Mouse (Mus musculus): Measurements from ENCODE around the gene Banp. TPM values are rescaled to one million over a fixed set of nuclear protein-coding genes. Genes with fewer than 3 reads are reported as not detected.

The Banp gene
- polyA plus RNA-seq, 1 experiment from 2014 or later, result 34.1 TPM

DNA sequence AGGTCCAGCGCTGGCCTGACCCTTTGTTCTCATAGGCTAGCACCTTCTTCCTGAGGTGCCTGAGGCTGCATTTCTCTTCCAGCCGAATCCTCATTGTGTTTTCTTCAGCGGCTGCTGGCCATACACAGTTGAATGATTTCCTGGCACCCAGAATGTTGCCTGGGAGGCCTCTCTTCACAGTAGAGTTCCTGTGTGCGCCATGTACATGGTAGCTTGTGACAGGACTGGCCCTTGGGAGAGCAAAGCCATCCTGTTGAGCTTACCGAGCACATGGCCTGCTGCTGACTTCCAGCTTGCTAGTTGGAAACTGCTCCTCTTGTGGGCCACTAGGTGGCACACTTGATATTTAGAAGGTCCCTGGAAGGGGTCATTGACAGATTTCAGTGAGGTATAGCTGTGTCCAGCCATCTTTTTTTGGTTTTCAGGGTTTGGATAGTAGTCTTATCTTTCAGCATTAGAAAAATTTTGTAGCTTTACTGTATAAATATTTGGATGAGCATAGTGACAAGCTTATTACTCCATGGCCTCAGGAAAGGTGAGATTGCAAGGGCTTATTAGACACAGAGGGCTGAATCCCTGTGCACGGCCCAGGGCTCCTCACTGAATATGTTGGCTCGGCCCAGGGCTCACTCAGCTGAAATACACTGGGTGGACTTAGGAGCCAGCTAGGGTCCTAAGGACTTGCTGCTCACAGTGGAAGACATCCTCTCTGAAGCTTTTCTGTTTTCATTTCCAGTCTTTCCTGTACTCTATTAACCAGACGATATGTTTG, 28.5 kb downstream of the Banp start:
- H3K36me3 ChIP-seq, result peaks cover 43% of the 10 kb centered on the region
- H3K9ac ChIP-seq, result no peak overlapping the region
- H3K27me3 ChIP-seq (replicated peaks), result no peaks in the 10 kb centered on the region
- no peak overlapping the region for H3K27ac ChIP-seq
- 0 out of 2 replicates have a peak, but pooled peaks have one; percentile 31 for ATAC-seq
- WGBS, result 70% methylated on average over 8 of the region's 8 CpGs
- no peak overlapping the region for H3K4me3 ChIP-seq (replicated peaks)
- H3K4me2 ChIP-seq (replicated peaks), result no peak overlapping the region
- no peaks in the 10 kb centered on the region for H3K9me3 ChIP-seq
- H3K4me1 ChIP-seq (replicated peaks), result no peaks in the 10 kb centered on the region

DNA sequence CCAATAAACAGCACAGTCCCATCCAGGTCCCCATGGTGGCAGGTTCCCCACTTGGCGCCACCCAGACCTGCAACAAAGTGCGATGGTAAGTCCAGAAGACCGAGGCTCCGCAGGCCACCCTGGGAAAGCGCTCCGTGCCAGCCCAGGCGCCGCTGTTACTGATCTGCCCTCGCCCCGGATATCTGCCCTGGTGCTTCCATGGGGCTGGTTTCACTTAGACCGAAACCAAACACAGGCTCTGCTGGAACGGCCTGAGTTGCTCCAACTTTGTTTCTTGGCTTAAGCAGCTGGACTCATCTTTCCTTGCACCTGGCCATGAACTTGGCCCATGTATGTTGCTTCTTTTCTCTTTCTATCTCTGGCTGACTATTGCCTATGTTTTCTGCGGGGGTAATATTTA, 29.1 kb downstream of the Banp start:
- WGBS, result 93% methylated on average over 13 of the region's 13 CpGs

DNA sequence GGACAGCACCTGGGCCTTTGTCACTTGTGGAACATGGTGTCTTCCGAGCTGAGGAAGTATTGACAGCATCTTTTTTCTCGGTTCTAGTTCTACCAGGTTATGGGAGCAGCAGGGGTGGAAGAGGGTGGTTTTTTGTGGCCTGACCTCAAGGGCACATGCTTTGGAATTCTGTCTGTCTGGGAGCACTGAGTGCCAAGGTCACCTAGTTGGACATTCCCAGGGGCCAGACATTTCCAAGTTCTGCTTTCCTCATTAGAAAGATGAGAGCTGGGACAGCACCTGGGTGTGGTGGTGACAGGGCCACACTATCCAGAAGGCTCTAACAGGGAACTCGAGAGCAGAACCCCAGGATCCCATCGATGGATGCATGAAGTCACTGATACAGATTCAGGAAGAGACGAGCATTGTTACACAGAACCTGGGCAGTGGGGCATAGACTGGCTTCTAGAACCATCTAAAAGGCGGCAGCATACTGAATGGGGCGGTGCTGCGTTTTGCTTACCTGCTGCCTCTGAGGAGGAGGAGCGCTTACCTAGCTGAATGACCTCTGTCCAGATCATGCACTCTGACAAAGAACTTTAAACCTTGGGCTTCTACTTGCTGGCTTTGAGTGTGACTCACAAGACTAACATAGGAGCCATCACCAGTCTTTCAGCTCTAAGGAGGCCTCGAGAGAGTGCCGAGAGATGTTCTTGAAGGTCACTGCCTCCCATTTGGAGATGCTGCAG, 31.4 kb downstream of the Banp start:
- no peaks in the 10 kb centered on the region for H3K9me3 ChIP-seq
- H3K9ac ChIP-seq, result no peak overlapping the region
- H3K4me1 ChIP-seq (replicated peaks), result no peaks in the 10 kb centered on the region
- no peaks in the 10 kb centered on the region for H3K27me3 ChIP-seq (replicated peaks)
- H3K27ac ChIP-seq, result no peak overlapping the region
- H3K36me3 ChIP-seq, result peaks cover 36% of the 10 kb centered on the region
- no peak overlapping the region for H3K4me2 ChIP-seq (replicated peaks)
- ATAC-seq, result no peak
- WGBS, result 89% methylated on average over 11 of the region's 11 CpGs
- no peak overlapping the region for H3K4me3 ChIP-seq (replicated peaks)

More for the DNA sequence above, 29.1 kb downstream of the Banp start:
- no peak overlapping the region for H3K4me2 ChIP-seq (replicated peaks)
- H3K36me3 ChIP-seq, result peaks cover 43% of the 10 kb centered on the region
- H3K4me3 ChIP-seq (replicated peaks), result no peak overlapping the region
- H3K4me1 ChIP-seq (replicated peaks), result no peaks in the 10 kb centered on the region
- H3K27ac ChIP-seq, result no peak overlapping the region
- no peaks in the 10 kb centered on the region for H3K9me3 ChIP-seq
- H3K27me3 ChIP-seq (replicated peaks), result no peaks in the 10 kb centered on the region
- H3K9ac ChIP-seq, result no peak overlapping the region
- no peak for ATAC-seq

DNA sequence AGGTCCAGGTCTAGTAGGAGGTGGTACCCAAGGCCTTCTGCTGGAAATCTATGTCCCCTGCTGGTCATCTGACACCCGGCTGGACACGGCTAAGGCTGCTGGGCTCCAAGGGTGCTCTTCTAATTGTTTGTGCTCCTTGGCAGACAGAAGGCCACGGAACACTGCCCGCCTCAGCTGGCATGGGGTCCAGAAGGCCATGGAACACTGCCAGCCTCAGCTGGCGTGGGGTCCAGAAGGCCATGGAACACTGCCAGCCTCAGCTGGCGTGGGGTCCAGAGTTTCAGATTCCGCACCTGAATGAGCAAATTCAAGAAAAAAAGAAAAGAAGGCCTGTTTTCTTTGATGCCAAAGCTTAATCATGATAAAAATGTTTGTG, 32.0 kb downstream of the Banp start:
- H3K4me2 ChIP-seq (replicated peaks), result no peak overlapping the region
- H3K4me3 ChIP-seq (replicated peaks), result no peak overlapping the region
- ATAC-seq, result no peak
- no peaks in the 10 kb centered on the region for H3K4me1 ChIP-seq (replicated peaks)
- no peak overlapping the region for H3K9ac ChIP-seq
- H3K36me3 ChIP-seq, result peaks cover 31% of the 10 kb centered on the region
- no peaks in the 10 kb centered on the region for H3K27me3 ChIP-seq (replicated peaks)
- no peak overlapping the region for H3K27ac ChIP-seq
- 90% methylated on average over 7 of the region's 7 CpGs for WGBS
- H3K9me3 ChIP-seq, result no peaks in the 10 kb centered on the region

DNA sequence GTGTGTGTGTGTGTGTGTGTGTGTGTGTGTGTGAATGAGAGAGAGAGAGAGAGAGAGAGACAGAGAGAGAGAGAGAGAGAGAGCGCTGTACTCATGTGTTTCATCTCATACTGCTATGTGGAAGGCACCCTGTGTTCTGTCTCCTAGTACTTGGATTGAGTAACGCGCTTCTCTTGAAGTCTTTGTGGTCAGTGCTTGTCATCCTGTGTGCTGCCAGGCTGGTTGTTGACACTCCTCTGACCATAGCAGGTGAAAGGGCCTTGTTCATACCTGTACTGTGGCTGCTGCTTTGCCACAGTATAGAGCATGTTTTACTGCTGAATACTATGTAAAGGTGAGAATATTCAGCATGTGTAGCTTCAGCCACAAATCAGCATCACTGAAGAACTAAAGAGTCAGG, 36.1 kb downstream of the Banp start:
- H3K27me3 ChIP-seq (replicated peaks), result no peaks in the 10 kb centered on the region
- H3K4me3 ChIP-seq (replicated peaks), result no peak overlapping the region
- no peak overlapping the region for H3K9ac ChIP-seq
- WGBS, result 88% methylated on average over 3 of the region's 3 CpGs
- no peak for ATAC-seq
- H3K9me3 ChIP-seq, result no peaks in the 10 kb centered on the region
- no peak overlapping the region for H3K27ac ChIP-seq
- H3K36me3 ChIP-seq, result peaks cover 34% of the 10 kb centered on the region
- no peaks in the 10 kb centered on the region for H3K4me1 ChIP-seq (replicated peaks)
- no peak overlapping the region for H3K4me2 ChIP-seq (replicated peaks)

DNA sequence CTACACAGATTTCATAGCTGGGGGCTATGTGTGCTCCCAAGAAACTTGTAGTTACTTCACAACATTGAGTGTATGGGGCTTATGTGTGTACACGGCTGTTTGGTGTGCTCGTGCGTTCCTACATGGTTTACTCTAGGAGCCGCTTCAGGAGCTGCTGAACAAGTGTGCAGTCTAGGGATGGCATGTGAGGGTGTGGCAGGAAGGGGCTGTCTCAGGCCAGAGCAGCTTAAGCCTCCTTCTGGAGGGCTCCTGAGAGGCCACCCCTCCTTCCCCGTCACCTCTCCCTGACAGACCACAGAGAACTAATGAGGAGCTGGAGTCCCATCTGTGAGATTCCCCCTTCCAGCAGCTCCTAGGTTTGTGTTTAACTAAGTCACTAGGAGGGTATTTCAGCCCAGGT, 38.3 kb downstream of the Banp start:
- Histone ChIP-seq H3K36me3 (peaks cover 29% of the 10 kb centered on the region), H3K27me3 (replicated peaks) (no peaks in the 10 kb centered on the region), H3K4me1 (replicated peaks) (no peaks in the 10 kb centered on the region), H3K9ac (no peak overlapping the region), H3K4me3 (replicated peaks) (no peak overlapping the region), H3K27ac (no peak overlapping the region), H3K9me3 (no peaks in the 10 kb centered on the region), H3K4me2 (replicated peaks) (no peak overlapping the region)
- no peak for ATAC-seq
- WGBS, result 80% methylated on average over 5 of the region's 5 CpGs

DNA sequence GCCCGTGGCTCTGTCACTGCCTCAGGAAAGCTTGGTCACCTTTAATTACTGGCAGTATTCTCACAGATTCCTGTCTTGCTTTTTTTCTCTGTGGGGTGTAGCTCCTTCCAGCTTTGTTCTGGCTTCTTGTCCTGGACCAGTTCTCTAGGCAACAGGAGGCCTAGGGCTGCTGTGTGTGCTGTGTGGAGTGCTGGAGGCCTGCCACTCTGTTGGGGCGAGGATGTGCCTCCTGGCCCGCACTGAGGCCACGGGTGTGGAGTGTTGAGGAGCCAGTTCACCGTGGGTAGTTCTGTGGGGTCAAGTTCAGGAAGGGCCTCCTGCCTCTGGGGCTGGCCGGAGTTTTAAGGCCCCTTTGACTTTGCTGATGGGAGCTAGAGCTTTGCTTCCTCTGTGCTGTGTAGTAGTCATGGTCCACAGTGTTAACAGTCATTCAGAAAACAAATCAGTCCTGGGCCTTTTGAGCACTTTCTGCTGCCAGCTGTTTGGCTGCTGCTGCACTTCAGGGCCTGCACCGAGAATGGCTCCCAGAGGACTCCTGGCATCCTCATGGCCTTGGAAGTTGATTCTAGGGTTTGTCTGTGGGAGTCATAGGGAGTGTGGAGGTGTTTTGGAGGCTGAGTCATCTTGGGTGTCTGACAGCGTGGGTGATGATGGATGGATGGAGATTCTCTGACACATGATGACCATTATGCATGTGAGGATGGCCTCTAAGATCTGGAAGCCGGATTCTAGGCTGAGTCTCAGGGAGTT, 41.1 kb downstream of the Banp start:
- no peak for ATAC-seq
- Histone ChIP-seq H3K9ac (no peak overlapping the region), H3K36me3 (peaks cover 26% of the 10 kb centered on the region), H3K4me1 (replicated peaks) (no peaks in the 10 kb centered on the region), H3K27me3 (replicated peaks) (no peaks in the 10 kb centered on the region), H3K4me3 (replicated peaks) (no peak overlapping the region), H3K27ac (no peak overlapping the region), H3K4me2 (replicated peaks) (no peak overlapping the region), H3K9me3 (no peaks in the 10 kb centered on the region)
- WGBS, result 91% methylated on average over 9 of the region's 9 CpGs

DNA sequence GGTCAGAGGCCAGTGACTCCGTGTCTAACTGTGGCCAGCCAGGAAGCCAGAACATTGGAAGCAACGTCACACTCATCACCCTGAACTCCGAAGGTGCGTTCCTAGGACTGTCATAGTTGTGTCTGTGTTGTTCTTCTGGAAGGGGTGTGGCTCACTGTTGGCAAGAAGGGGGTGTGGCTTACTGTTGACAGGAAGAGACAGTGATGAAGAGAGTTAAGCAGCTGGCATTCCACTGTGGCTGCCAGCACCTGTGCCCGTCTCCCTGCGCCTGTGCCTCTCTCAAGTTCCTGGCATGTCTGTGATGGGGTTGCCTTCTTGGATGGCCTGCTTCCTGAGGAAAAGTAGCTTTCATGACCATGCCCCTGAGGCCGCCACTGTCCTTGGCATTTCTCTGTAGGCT, 42.1 kb downstream of the Banp start:
- Histone ChIP-seq H3K4me3 (replicated peaks) (no peak overlapping the region), H3K27ac (no peak overlapping the region), H3K9me3 (no peaks in the 10 kb centered on the region), H3K9ac (no peak overlapping the region), H3K36me3 (peaks cover 23% of the 10 kb centered on the region), H3K27me3 (replicated peaks) (no peaks in the 10 kb centered on the region), H3K4me2 (replicated peaks) (no peak overlapping the region), H3K4me1 (replicated peaks) (no peaks in the 10 kb centered on the region)
- no peak for ATAC-seq
- 80% methylated on average over 7 of the region's 7 CpGs for WGBS

DNA sequence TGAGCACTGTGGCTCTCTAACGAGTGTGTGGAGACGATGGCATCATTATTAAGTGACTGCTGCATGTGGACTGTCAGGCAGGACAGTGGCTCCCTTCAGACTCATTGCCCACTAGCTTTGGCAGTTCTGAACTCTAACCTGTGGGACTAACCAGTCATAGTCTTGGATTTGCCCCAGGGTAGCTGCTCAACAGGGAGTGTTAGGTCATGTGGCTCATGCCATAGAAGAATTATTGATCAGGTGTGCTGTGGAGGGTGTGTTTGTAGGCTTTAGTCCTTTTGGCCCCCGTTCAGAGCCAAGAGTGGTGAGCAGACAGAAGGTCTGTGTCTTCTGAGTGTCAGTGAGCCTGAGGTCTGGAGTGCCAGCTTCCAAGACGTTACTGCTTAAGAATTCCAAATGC, 43.4 kb downstream of the Banp start:
- no peak overlapping the region for H3K4me2 ChIP-seq (replicated peaks)
- H3K27me3 ChIP-seq (replicated peaks), result no peaks in the 10 kb centered on the region
- H3K9ac ChIP-seq, result no peak overlapping the region
- WGBS, result 75% methylated on average over 4 of the region's 4 CpGs
- H3K4me3 ChIP-seq (replicated peaks), result no peak overlapping the region
- no peak overlapping the region for H3K27ac ChIP-seq
- no peak for ATAC-seq
- H3K4me1 ChIP-seq (replicated peaks), result no peaks in the 10 kb centered on the region
- H3K36me3 ChIP-seq, result peaks cover 29% of the 10 kb centered on the region
- no peaks in the 10 kb centered on the region for H3K9me3 ChIP-seq

DNA sequence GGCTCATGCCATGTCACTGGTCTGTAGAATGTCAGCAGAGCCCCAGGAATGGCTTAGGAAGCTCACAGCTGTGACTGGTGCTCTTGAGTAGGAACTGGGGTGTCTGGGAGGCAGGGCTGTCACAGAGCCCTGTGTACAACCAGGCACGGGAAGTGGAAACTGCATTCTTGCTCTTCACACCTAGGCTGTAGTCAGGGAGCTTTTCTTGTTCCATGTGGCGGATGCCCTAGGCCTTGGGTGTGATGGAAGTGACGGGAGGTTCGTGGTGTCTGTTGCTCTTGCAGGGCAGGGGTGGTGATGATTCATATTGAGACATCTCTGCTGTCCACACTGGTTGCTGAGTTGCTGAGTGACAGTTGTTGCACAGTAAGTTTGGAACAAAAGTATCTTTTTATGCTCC, 45.6 kb downstream of the Banp start:
- H3K4me2 ChIP-seq (replicated peaks), result no peak overlapping the region
- H3K27me3 ChIP-seq (replicated peaks), result no peaks in the 10 kb centered on the region
- no peak for ATAC-seq
- H3K4me1 ChIP-seq (replicated peaks), result no peaks in the 10 kb centered on the region
- H3K9ac ChIP-seq, result no peak overlapping the region
- H3K4me3 ChIP-seq (replicated peaks), result no peak overlapping the region
- H3K27ac ChIP-seq, result no peak overlapping the region
- no peaks in the 10 kb centered on the region for H3K9me3 ChIP-seq
- peaks cover 31% of the 10 kb centered on the region for H3K36me3 ChIP-seq
- WGBS, result 72% methylated on average over 4 of the region's 4 CpGs

DNA sequence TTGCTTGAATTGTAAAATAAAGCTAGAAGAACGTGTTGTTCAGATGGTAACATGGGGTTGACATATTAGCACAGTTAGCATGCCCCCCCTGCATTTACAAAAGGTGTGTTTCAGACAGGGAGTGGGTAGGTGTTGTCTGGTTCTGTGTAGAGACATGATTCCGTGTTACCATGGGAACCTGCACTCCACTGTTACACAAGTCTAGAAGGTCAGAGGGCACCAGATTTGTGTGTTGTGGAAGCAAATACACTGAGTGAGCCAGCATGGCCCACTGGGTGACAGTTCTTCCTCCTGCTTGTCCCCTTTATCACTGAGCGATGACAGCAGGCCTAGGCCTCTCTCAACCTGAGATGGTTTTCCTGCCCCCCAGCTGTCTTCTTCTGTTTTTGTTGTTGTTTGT, 46.3 kb downstream of the Banp start:
- no peak overlapping the region for H3K4me2 ChIP-seq (replicated peaks)
- H3K27me3 ChIP-seq (replicated peaks), result no peaks in the 10 kb centered on the region
- H3K9ac ChIP-seq, result no peak overlapping the region
- no peak overlapping the region for H3K27ac ChIP-seq
- no peak for ATAC-seq
- no peaks in the 10 kb centered on the region for H3K9me3 ChIP-seq
- WGBS, result 77% methylated on average over 3 of the region's 3 CpGs
- peaks cover 30% of the 10 kb centered on the region for H3K36me3 ChIP-seq
- H3K4me3 ChIP-seq (replicated peaks), result no peak overlapping the region
- H3K4me1 ChIP-seq (replicated peaks), result no peaks in the 10 kb centered on the region

DNA sequence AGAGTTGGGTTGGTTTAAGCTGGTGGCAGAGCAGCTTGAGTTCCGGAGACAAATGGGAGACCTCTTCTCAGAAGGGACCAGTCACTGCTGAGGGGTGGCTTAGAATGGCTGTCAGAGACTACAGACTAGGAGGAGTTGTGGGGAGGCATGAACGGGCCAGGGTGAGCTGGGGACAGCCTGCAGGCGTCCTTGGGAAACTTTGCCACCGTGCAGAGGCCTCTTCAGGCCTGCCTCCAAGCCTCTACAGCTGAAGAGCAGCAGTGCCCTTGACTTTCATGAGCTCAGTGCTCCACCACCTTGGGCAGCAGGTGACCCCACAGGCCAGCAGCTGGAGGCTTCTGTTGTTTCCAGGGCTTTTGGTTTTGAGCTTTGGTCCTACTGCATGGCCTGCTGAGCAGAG, 49.1 kb downstream of the Banp start:
- peaks cover 35% of the 10 kb centered on the region for H3K36me3 ChIP-seq
- ATAC-seq, result no peak
- no peak overlapping the region for H3K4me3 ChIP-seq (replicated peaks)
- no peak overlapping the region for H3K9ac ChIP-seq
- WGBS, result 89% methylated on average over 4 of the region's 4 CpGs
- H3K4me2 ChIP-seq (replicated peaks), result no peak overlapping the region
- no peak overlapping the region for H3K27ac ChIP-seq
- H3K27me3 ChIP-seq (replicated peaks), result no peaks in the 10 kb centered on the region
- H3K9me3 ChIP-seq, result no peaks in the 10 kb centered on the region
- H3K4me1 ChIP-seq (replicated peaks), result no peaks in the 10 kb centered on the region
